Mouse (Mus musculus) liver, embryonic 11.5 days (tissue): ENCODE measurements around the gene Hist1h3c. TPM values are rescaled to one million over a fixed set of nuclear protein-coding genes. Genes with fewer than 3 reads are reported as not detected.

Experiments used
- ATAC-seq: fragments of 200-750 bp; cut with Nextera tagmentation; replicated peaks from 2 replicates; pipeline ENCODE4 v1.8.0; 2017; ENCODE audit warnings: moderate number of reproducible peaks, mild to moderate bottlenecking, moderate TSS enrichment, moderate library complexity; ENCODE audit not compliant: low FRiP score
- DNase-seq: peaks from one replicate; pipeline ENCODE4 v3.0.0-alpha.2; 2017; ENCODE audit warnings: low spot score
- H3K27ac ChIP-seq: fragments of 300-500 bp; sonication (generic); 2 replicates; pipeline ENCODE4 v1.5.1; 2014; ENCODE audit warnings: mild to moderate bottlenecking, low read depth, low read length, control low read depth
- H3K27me3 ChIP-seq: fragments of 300-500 bp; sonication (generic); replicated peaks from 2 replicates; pipeline ENCODE4 v1.6.1; 2014; ENCODE audit warnings: low read length, mixed read lengths; ENCODE audit not compliant: control insufficient read depth, insufficient read depth
- H3K36me3 ChIP-seq: fragments of 300-500 bp; sonication (generic); 2 replicates; pipeline ENCODE4 v1.6.1; 2014; ENCODE audit warnings: mild to moderate bottlenecking, low read length, moderate library complexity, mixed read lengths; ENCODE audit not compliant: control insufficient read depth, insufficient read depth
- H3K4me1 ChIP-seq: fragments of 300-500 bp; sonication (generic); replicated peaks from 2 replicates; pipeline ENCODE4 v1.6.1; 2014; ENCODE audit warnings: low read length, mixed read lengths; ENCODE audit not compliant: control insufficient read depth, insufficient read depth
- H3K4me2 ChIP-seq: fragments of 300-500 bp; sonication (generic); 2 replicates; pipeline ENCODE4 v1.6.1; 2014; ENCODE audit warnings: mild to moderate bottlenecking, control low read depth, moderate library complexity
- H3K4me3 ChIP-seq: fragments of 300-500 bp; sonication (generic); 2 replicates; pipeline ENCODE4 v1.5.1; 2014; ENCODE audit warnings: low read depth, low read length, control low read depth
- H3K9ac ChIP-seq: fragments of 300-500 bp; sonication (generic); 2 replicates; pipeline ENCODE4 v1.6.1; 2014; ENCODE audit warnings: low read depth, low read length, control low read depth
- H3K9me3 ChIP-seq: fragments of 300-500 bp; sonication (generic); 2 replicates; pipeline ENCODE4 v1.6.1; 2016; ENCODE audit warnings: low read length, inconsistent platforms, mixed read lengths; ENCODE audit not compliant: control insufficient read depth
- WGBS: fragments of 180-500 bp; shearing (Covaris S2); extraction: QIAGEN DNeasy Blood & Tissue Kit; methylation state at CpG from one replicate; pipeline ENCODE4 v1.1.7; 2014; 5-methylcytosine and 5-hydroxymethylcytosine counted together
- microRNA-seq: library from miRNA; unstranded; fragments of <30 nt; microRNA quantifications from one replicate; pipeline ENCODE4, GENCODE M21; 2017; ENCODE audit warnings: borderline number of aligned reads
- polyA plus RNA-seq: library from polyadenylated mRNA; unstranded; fragments of >200 nt; fragmentation: Nextera tagmentation; extraction: Ambion mirVana; gene quantifications from 2 replicates; pipeline ENCODE4 v1.2.1, GENCODE M21; 2014

Gene Hist1h3c
- polyA plus RNA-seq, 1 experiment from 2014 or later, result 6.7 TPM

- H3K9me3 ChIP-seq, result no peaks in the 10 kb centered on the region
- peak overlapping the region; percentile 99 for H3K27ac ChIP-seq
- peak; percentile 72 for ATAC-seq
- H3K9ac ChIP-seq, result peak overlapping the region; percentile 73
- H3K36me3 ChIP-seq, result no peaks in the 10 kb centered on the region
- peak overlapping the region; percentile 59 for H3K4me2 ChIP-seq
- peak overlapping the region; percentile 42 for H3K4me3 ChIP-seq
- no peaks in the 10 kb centered on the region for H3K27me3 ChIP-seq
- under 1% methylated on average over 23 of the region's 32 CpGs for WGBS
- H3K4me1 ChIP-seq, result peaks cover 16% of the 10 kb centered on the region
- DNase-seq, result peak; percentile 57
Measured at GRCm38 (mm10) chr13:23697491-23698299, 47.7 kb downstream of the Hist1h3c start.

GRCm38 (mm10) chr13:23696061-23696474, 49.3 kb downstream of the Hist1h3c start:
- WGBS, result 43% methylated on average over 15 of the region's 15 CpGs
- Histone ChIP-seq H3K4me1 (peaks cover 15% of the 10 kb centered on the region), H3K4me2 (peak overlapping the region; percentile 51), H3K4me3 (no peak overlapping the region), H3K9ac (peak overlapping the region; percentile 25; the same call in 1 of the 2 replicates), H3K27me3 (no peaks in the 10 kb centered on the region), H3K36me3 (no peaks in the 10 kb centered on the region), H3K9me3 (no peaks in the 10 kb centered on the region), H3K27ac (peak overlapping the region; percentile 69; the same call in 1 of the 2 replicates)
- ATAC-seq (no peak), DNase-seq (peak; percentile 45)

- ATAC-seq (no peak), DNase-seq (no peak)
- Histone ChIP-seq H3K4me2 (peak within 1 kb of the TSS; percentile 51), H3K4me1 (peaks cover 12% of the 10 kb centered on the region; the same call in 1 of the 2 replicates), H3K9me3 (no peaks in the 10 kb centered on the region), H3K27ac (peak within 1 kb of the TSS; percentile 69; the same call in 1 of the 2 replicates), H3K27me3 (no peaks in the 10 kb centered on the region), H3K36me3 (no peaks in the 10 kb centered on the region), H3K9ac (peak within 1 kb of the TSS; percentile 25; the same call in 1 of the 2 replicates), H3K4me3 (no peak within 1 kb of the TSS)
- WGBS, result 54% methylated on average over 13 of the region's 13 CpGs
Measured at GRCm38 (mm10) chr13:23695514-23695913, 49.9 kb downstream of the Hist1h3c start, which contains the start of gene Hist1h1t. Hist1h1t (plus strand) TSS chr13:23695814.

Small RNA genes within 50 kb of the gene (microRNA-seq; reads per million reads assigned to microRNA genes)
- gene Gm44314 (not detected), gene Gm44484 (3.2 reads per million)

Other genes with a start within 250 kb of the Hist1h3c start
- gene Hist1h4h, start 214.6 kb downstream of the Hist1h3c start, polyA plus RNA-seq, result 3.3 and 4.3 TPM in 2 replicates
- gene Hist1h2af, start 211.7 kb downstream of the Hist1h3c start, polyA plus RNA-seq, result 1.1 and 5.1 TPM in 2 replicates
- 5.2 TPM in 2 replicates for gene Hist1h3g, start 210.2 kb downstream of the Hist1h3c start, polyA plus RNA-seq
- 1.6 and 1.7 TPM in 2 replicates for gene Hist1h2bh, start 202.2 kb downstream of the Hist1h3c start, polyA plus RNA-seq
- gene Hist1h3f, start 201.6 kb downstream of the Hist1h3c start, polyA plus RNA-seq, result 0.42 and 0.62 TPM in 2 replicates
- 0.66 and 1.4 TPM in 2 replicates for gene Hist1h4f, start 194.0 kb downstream of the Hist1h3c start, polyA plus RNA-seq
- 0.68 and 0.82 TPM in 2 replicates for gene Hist1h1d, start 192.3 kb downstream of the Hist1h3c start, polyA plus RNA-seq
- 3.5 and 5.6 TPM in 2 replicates for gene Hist1h3e, start 183.2 kb downstream of the Hist1h3c start, polyA plus RNA-seq
- 61.3 and 62.9 TPM in 2 replicates for gene Hist1h2ae, start 174.4 kb downstream of the Hist1h3c start, polyA plus RNA-seq
- 5.7 and 6.3 TPM in 2 replicates for gene Hist1h2bg, start 174.2 kb downstream of the Hist1h3c start, polyA plus RNA-seq
- 1.8 TPM in 2 replicates for gene Hist1h2bf, start 171.4 kb downstream of the Hist1h3c start, polyA plus RNA-seq
- gene Hist1h2ad, start 171.2 kb downstream of the Hist1h3c start, polyA plus RNA-seq, result 0.84 and 0.92 TPM in 2 replicates
- gene Hist1h3d, start 169.8 kb downstream of the Hist1h3c start, polyA plus RNA-seq, result 7.7 and 8.5 TPM in 2 replicates
- gene Hist1h4d, start 164.0 kb downstream of the Hist1h3c start, polyA plus RNA-seq, result 92.8 and 99.3 TPM in 2 replicates
- 4.4 TPM in 2 replicates for gene Hist1h2be, start 124.5 kb downstream of the Hist1h3c start, polyA plus RNA-seq
- 17.5 and 21.2 TPM in 2 replicates for gene Hist1h1e, start 123.0 kb downstream of the Hist1h3c start, polyA plus RNA-seq
- 0.79 and 1.5 TPM in 2 replicates for gene Hist1h2ac, start 61.7 kb downstream of the Hist1h3c start, polyA plus RNA-seq
- gene Hist1h2bc, start 61.4 kb downstream of the Hist1h3c start, polyA plus RNA-seq, result 31.9 and 35.7 TPM in 2 replicates
- gene Hist1h1t, start 49.8 kb downstream of the Hist1h3c start, polyA plus RNA-seq, result not detected in 2 replicates
- 5.1 and 5.2 TPM in 2 replicates for gene Hist1h4c, start 47.1 kb downstream of the Hist1h3c start, polyA plus RNA-seq
- gene Hfe, start 34.7 kb downstream of the Hist1h3c start, polyA plus RNA-seq, result 6.1 and 7.2 TPM in 2 replicates
- 24.2 and 25.8 TPM in 2 replicates for gene Hist1h1c, start 6.8 kb downstream of the Hist1h3c start, polyA plus RNA-seq
- 3.1 and 4.6 TPM in 2 replicates for gene Hist1h2bb, start 1.1 kb upstream of the Hist1h3c start, polyA plus RNA-seq
- gene Hist1h2ab, start 5.5 kb upstream of the Hist1h3c start, polyA plus RNA-seq, result 38.5 and 42.1 TPM in 2 replicates
- 5.5 and 8.3 TPM in 2 replicates for gene Hist1h3b, start 6.7 kb upstream of the Hist1h3c start, polyA plus RNA-seq
- gene Hist1h4b, start 11.4 kb upstream of the Hist1h3c start, polyA plus RNA-seq, result 4.0 TPM in 2 replicates
- gene Hist1h4a, start 15.6 kb upstream of the Hist1h3c start, polyA plus RNA-seq, result 0.57 TPM in 1 of 2 replicates, not detected in the other
- gene Hist1h3a, start 16.8 kb upstream of the Hist1h3c start, polyA plus RNA-seq, result 4.2 and 8.8 TPM in 2 replicates
- 2.8 and 3.9 TPM in 2 replicates for gene Hist1h1a, start 18.1 kb upstream of the Hist1h3c start, polyA plus RNA-seq
- not detected in 2 replicates for gene Trim38, start 24.3 kb upstream of the Hist1h3c start, polyA plus RNA-seq
- 0.26 and 0.56 TPM in 2 replicates for gene Slc17a2, start 61.4 kb upstream of the Hist1h3c start, polyA plus RNA-seq
- gene Slc17a3, start 93.8 kb upstream of the Hist1h3c start, polyA plus RNA-seq, result 0.36 and 0.43 TPM in 2 replicates
- not detected in 2 replicates for gene Slc17a1, start 122.1 kb upstream of the Hist1h3c start, polyA plus RNA-seq
- gene Slc17a4, start 169.4 kb upstream of the Hist1h3c start, polyA plus RNA-seq, result 0.06 TPM in 1 of 2 replicates, not detected in the other
- not detected in 2 replicates for gene Hist1h2ba, start 188.6 kb upstream of the Hist1h3c start, polyA plus RNA-seq
- not detected in 2 replicates for gene Hist1h2aa, start 188.9 kb upstream of the Hist1h3c start, polyA plus RNA-seq
- 0.21 TPM in 1 of 2 replicates, not detected in the other for gene Scgn, start 245.6 kb upstream of the Hist1h3c start, polyA plus RNA-seq